Mouse (Mus musculus): ENCODE measurements around the gene Cemip2. TPM values are rescaled to one million over a fixed set of nuclear protein-coding genes. Genes with fewer than 3 reads are reported as not detected.

Cemip2 gene
- polyA plus RNA-seq, 1 experiment from 2014 or later = 77.2 TPM

GRCm38 (mm10) chr19:21771586-21771985 is 6.6 kb upstream of the Cemip2 start:
- 91% methylated on average over 1 of the region's 1 CpGs for WGBS
- H3K9me3 ChIP-seq (ENCODE audit: control insufficient read depth, low read length) = no peaks in the 10 kb centered on the region
- H3K4me2 ChIP-seq (ENCODE audit: low read depth, low read length, severe bottlenecking) = no peak overlapping the region
- no peak for DNase-seq (ENCODE audit: low spot score)
- H3K36me3 ChIP-seq (ENCODE audit: control insufficient read depth, insufficient read depth, low read length) = no peaks in the 10 kb centered on the region
- H3K4me3 ChIP-seq (ENCODE audit: low read depth, low read length) = no peak overlapping the region
- H3K27me3 ChIP-seq (ENCODE audit: control insufficient read depth, insufficient read depth, low read length) = no peaks in the 10 kb centered on the region
- ATAC-seq (replicated peaks; ENCODE audit: low FRiP score) = no peak
- H3K4me1 ChIP-seq (replicated peaks; ENCODE audit: control insufficient read depth, insufficient read depth, low read length) = no peaks in the 10 kb centered on the region
- no peak overlapping the region for H3K27ac ChIP-seq (ENCODE audit: low read depth, low read length)
- H3K9ac ChIP-seq (ENCODE audit: low read length) = no peak overlapping the region

DNA sequence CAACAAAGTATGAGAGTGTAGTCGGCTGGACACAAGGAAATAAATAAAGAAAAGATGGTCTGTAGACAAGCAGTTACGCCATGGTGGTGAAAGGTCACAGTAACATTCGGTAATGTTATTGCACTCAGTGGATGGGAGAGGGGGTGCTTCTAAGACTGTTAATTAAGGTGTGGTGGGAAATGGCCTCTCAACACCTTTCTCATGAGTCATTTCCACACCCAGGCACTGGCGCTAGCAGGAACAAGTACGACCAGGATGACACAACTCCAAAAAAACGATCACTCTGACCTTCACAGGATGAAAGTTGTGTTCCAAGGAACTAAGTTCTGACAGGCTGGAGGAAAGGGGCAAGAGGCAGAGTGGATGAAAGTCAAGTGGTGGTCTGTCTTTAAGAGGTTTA is 4.5 kb upstream of the Cemip2 start:
- no peaks in the 10 kb centered on the region for H3K27me3 ChIP-seq (ENCODE audit: control insufficient read depth, insufficient read depth, low read length)
- peaks cover 4% of the 10 kb centered on the region; the same call in 1 of the 2 replicates for H3K4me1 ChIP-seq (replicated peaks; ENCODE audit: control insufficient read depth, insufficient read depth, low read length)
- no peaks in the 10 kb centered on the region for H3K9me3 ChIP-seq (ENCODE audit: control insufficient read depth, low read length)
- no peaks in the 10 kb centered on the region for H3K36me3 ChIP-seq (ENCODE audit: control insufficient read depth, insufficient read depth, low read length)
- no peak overlapping the region for H3K27ac ChIP-seq (ENCODE audit: low read depth, low read length)
- no peak overlapping the region for H3K9ac ChIP-seq (ENCODE audit: low read length)
- 84% methylated on average over 6 of the region's 6 CpGs for WGBS
- no peak overlapping the region for H3K4me3 ChIP-seq (ENCODE audit: low read depth, low read length)
- ATAC-seq (replicated peaks; ENCODE audit: low FRiP score) (no peak), DNase-seq (ENCODE audit: low spot score) (no peak)
- no peak overlapping the region for H3K4me2 ChIP-seq (ENCODE audit: low read depth, low read length, severe bottlenecking)

GRCm38 (mm10) chr19:21775629-21776028 is 2.5 kb upstream of the Cemip2 start:
- H3K4me3 ChIP-seq (ENCODE audit: low read depth, low read length) = no peak overlapping the region
- 90% methylated on average over 4 of the region's 4 CpGs for WGBS
- no peak overlapping the region for H3K27ac ChIP-seq (ENCODE audit: low read depth, low read length)
- ATAC-seq (replicated peaks; ENCODE audit: low FRiP score) = no peak
- H3K4me1 ChIP-seq (replicated peaks; ENCODE audit: control insufficient read depth, insufficient read depth, low read length) = peaks cover 4% of the 10 kb centered on the region; the same call in 1 of the 2 replicates
- H3K36me3 ChIP-seq (ENCODE audit: control insufficient read depth, insufficient read depth, low read length) = no peaks in the 10 kb centered on the region
- H3K9me3 ChIP-seq (ENCODE audit: control insufficient read depth, low read length) = no peaks in the 10 kb centered on the region
- DNase-seq (ENCODE audit: low spot score) = no peak
- no peak overlapping the region for H3K9ac ChIP-seq (ENCODE audit: low read length)
- no peaks in the 10 kb centered on the region for H3K27me3 ChIP-seq (ENCODE audit: control insufficient read depth, insufficient read depth, low read length)
- no peak overlapping the region for H3K4me2 ChIP-seq (ENCODE audit: low read depth, low read length, severe bottlenecking)

- Histone ChIP-seq H3K27me3 (ENCODE audit: control insufficient read depth, insufficient read depth, low read length) (no peaks in the 10 kb centered on the region), H3K36me3 (ENCODE audit: control insufficient read depth, insufficient read depth, low read length) (no peaks in the 10 kb centered on the region), H3K9me3 (ENCODE audit: control insufficient read depth, low read length) (no peaks in the 10 kb centered on the region), H3K27ac (ENCODE audit: low read depth, low read length) (no peak overlapping the region), H3K4me1 (replicated peaks; ENCODE audit: control insufficient read depth, insufficient read depth, low read length) (peaks cover 14% of the 10 kb centered on the region), H3K9ac (ENCODE audit: low read length) (no peak overlapping the region), H3K4me3 (ENCODE audit: low read depth, low read length) (no peak overlapping the region), H3K4me2 (ENCODE audit: low read depth, low read length, severe bottlenecking) (no peak overlapping the region)
- ATAC-seq (replicated peaks; ENCODE audit: low FRiP score) = no peak
- 81% methylated on average over 3 of the region's 3 CpGs for WGBS
- no peak for DNase-seq (ENCODE audit: low spot score)
Measured at GRCm38 (mm10) chr19:21776671-21777070, 1.5 kb upstream of the Cemip2 start.

DNA sequence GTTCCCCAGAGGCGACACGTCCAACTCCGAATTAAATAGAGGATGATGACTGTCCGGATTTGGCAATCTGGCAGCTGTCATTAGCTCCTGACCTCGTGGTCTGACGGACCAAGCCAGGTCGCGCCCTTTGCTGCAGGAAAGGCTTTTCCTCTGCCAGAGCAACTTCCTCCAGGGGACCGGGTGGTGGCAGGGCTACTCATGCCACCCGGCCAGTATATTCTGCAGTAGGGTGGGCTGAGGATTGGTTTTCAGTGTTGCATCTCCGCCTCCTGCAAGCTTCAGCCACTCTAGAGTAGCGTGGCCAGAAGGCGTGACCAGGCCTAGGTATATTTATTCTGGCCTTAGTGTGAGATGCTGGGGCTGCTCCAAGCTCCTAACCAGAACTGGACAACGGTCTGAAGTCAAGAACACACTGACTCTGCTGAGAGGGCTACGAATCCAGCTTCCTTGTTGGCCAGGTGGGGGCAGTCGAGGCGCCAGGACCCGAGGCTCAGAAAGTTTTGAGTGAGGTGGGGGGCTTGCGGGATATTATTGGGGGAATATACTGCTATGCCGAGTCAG is 891 bp upstream of the Cemip2 start:
- Histone ChIP-seq H3K36me3 (ENCODE audit: control insufficient read depth, insufficient read depth, low read length) (no peaks in the 10 kb centered on the region), H3K9me3 (ENCODE audit: control insufficient read depth, low read length) (no peaks in the 10 kb centered on the region), H3K4me2 (ENCODE audit: low read depth, low read length, severe bottlenecking) (peak overlapping the region; percentile 88), H3K4me1 (replicated peaks; ENCODE audit: control insufficient read depth, insufficient read depth, low read length) (peaks cover 17% of the 10 kb centered on the region), H3K27me3 (ENCODE audit: control insufficient read depth, insufficient read depth, low read length) (no peaks in the 10 kb centered on the region), H3K9ac (ENCODE audit: low read length) (no peak overlapping the region), H3K4me3 (ENCODE audit: low read depth, low read length) (0 out of 2 replicates have a peak overlapping the region, but pooled peaks have one; percentile 82), H3K27ac (ENCODE audit: low read depth, low read length) (no peak overlapping the region)
- 33% methylated on average over 20 of the region's 20 CpGs for WGBS
- ATAC-seq (replicated peaks; ENCODE audit: low FRiP score) (peak; percentile 14), DNase-seq (ENCODE audit: low spot score) (peak; percentile 70)

- ATAC-seq (replicated peaks; ENCODE audit: low FRiP score) = no peak
- H3K9ac ChIP-seq (ENCODE audit: low read length) = peak overlapping the region; percentile 76
- H3K36me3 ChIP-seq (ENCODE audit: control insufficient read depth, insufficient read depth, low read length) = no peaks in the 10 kb centered on the region
- peak overlapping the region; percentile 86 for H3K27ac ChIP-seq (ENCODE audit: low read depth, low read length)
- no peaks in the 10 kb centered on the region for H3K27me3 ChIP-seq (ENCODE audit: control insufficient read depth, insufficient read depth, low read length)
- H3K9me3 ChIP-seq (ENCODE audit: control insufficient read depth, low read length) = no peaks in the 10 kb centered on the region
- peaks cover 21% of the 10 kb centered on the region for H3K4me1 ChIP-seq (replicated peaks; ENCODE audit: control insufficient read depth, insufficient read depth, low read length)
- DNase-seq (ENCODE audit: low spot score) = peak; percentile 54
- H3K4me2 ChIP-seq (ENCODE audit: low read depth, low read length, severe bottlenecking) = peak overlapping the region; percentile 88
- peak overlapping the region; percentile 82 for H3K4me3 ChIP-seq (ENCODE audit: low read depth, low read length)
- WGBS = 0% methylated on average over 11 of the region's 11 CpGs
Measured at GRCm38 (mm10) chr19:21779106-21779505, 964 bp downstream of the Cemip2 start.

DNA sequence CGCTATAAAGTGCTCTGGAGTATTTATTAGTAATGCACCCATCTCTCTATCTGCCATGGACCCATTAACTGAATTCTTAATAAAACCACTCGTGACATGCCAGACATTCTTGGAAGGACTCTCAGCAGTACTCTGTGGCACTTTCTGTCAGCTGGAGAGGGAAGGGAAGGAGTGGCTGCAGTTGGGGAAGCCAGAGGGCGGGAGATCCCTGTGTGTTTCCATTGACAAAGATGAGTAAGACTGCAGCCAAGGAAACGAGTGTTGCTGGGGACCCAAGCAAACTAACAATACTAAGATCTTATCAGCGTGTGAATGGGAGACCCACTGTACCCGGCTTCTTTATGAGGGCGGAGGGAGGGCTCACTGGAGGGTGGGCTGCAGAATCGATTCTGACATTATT is 2.5 kb downstream of the Cemip2 start:
- H3K27me3 ChIP-seq (ENCODE audit: control insufficient read depth, insufficient read depth, low read length) = no peaks in the 10 kb centered on the region
- H3K4me1 ChIP-seq (replicated peaks; ENCODE audit: control insufficient read depth, insufficient read depth, low read length) = peaks cover 32% of the 10 kb centered on the region
- DNase-seq (ENCODE audit: low spot score) = no peak

GRCm38 (mm10) chr19:21781066-21781786 is 3.1 kb downstream of the Cemip2 start:
- peak overlapping the region; percentile 81 for H3K27ac ChIP-seq (ENCODE audit: low read depth, low read length)
- no peaks in the 10 kb centered on the region for H3K9me3 ChIP-seq (ENCODE audit: control insufficient read depth, low read length)
- H3K9ac ChIP-seq (ENCODE audit: low read length) = peak overlapping the region; percentile 47
- ATAC-seq (replicated peaks; ENCODE audit: low FRiP score) = no peak
- H3K36me3 ChIP-seq (ENCODE audit: control insufficient read depth, insufficient read depth, low read length) = no peaks in the 10 kb centered on the region
- H3K4me1 ChIP-seq (replicated peaks; ENCODE audit: control insufficient read depth, insufficient read depth, low read length) = peaks cover 36% of the 10 kb centered on the region
- no peaks in the 10 kb centered on the region for H3K27me3 ChIP-seq (ENCODE audit: control insufficient read depth, insufficient read depth, low read length)
- H3K4me3 ChIP-seq (ENCODE audit: low read depth, low read length) = peak overlapping the region; percentile 82
- peak overlapping the region; percentile 88 for H3K4me2 ChIP-seq (ENCODE audit: low read depth, low read length, severe bottlenecking)
- WGBS = 41% methylated on average over 7 of the region's 7 CpGs
- DNase-seq (ENCODE audit: low spot score) = no peak

More for the DNA sequence above, 2.5 kb downstream of the Cemip2 start:
- WGBS = 33% methylated on average over 8 of the region's 8 CpGs
- Histone ChIP-seq H3K36me3 (ENCODE audit: control insufficient read depth, insufficient read depth, low read length) (no peaks in the 10 kb centered on the region), H3K9me3 (ENCODE audit: control insufficient read depth, low read length) (no peaks in the 10 kb centered on the region), H3K9ac (ENCODE audit: low read length) (peak overlapping the region; percentile 47), H3K27ac (ENCODE audit: low read depth, low read length) (peak overlapping the region; percentile 81), H3K4me2 (ENCODE audit: low read depth, low read length, severe bottlenecking) (peak overlapping the region; percentile 88), H3K4me3 (ENCODE audit: low read depth, low read length) (peak overlapping the region; percentile 82)
- no peak for ATAC-seq (replicated peaks; ENCODE audit: low FRiP score)

Measured in forebrain, embryonic 11.5 days (tissue).